Mouse (Mus musculus) liver, embryonic 15.5 days (tissue): ENCODE results near the gene 1700012P22Rik. TPM values are rescaled to one million over a fixed set of nuclear protein-coding genes. Genes with fewer than 3 reads are reported as not detected.

Experiments
- ATAC-seq: fragments of 200-750 bp; cut with Nextera tagmentation; 2 replicates; pipeline ENCODE4 v1.8.0; 2017; ENCODE audit warnings: moderate number of reproducible peaks, mild to moderate bottlenecking, moderate library complexity; ENCODE audit not compliant: insufficient read depth
- H3K27ac ChIP-seq: fragments of 300-500 bp; sonication (generic); replicated peaks from 2 replicates; pipeline ENCODE4 v1.5.1; 2015; ENCODE audit warnings: mild to moderate bottlenecking, inconsistent platforms
- H3K27me3 ChIP-seq: fragments of 300-500 bp; sonication (generic); 2 replicates; pipeline ENCODE4 v1.6.1; 2015; ENCODE audit warnings: mild to moderate bottlenecking, inconsistent platforms
- H3K36me3 ChIP-seq: fragments of 300-500 bp; sonication (generic); replicated peaks from 2 replicates; pipeline ENCODE4 v1.6.1; 2015; ENCODE audit warnings: moderate library complexity, mild to moderate bottlenecking, inconsistent platforms
- H3K4me1 ChIP-seq: fragments of 300-500 bp; sonication (generic); replicated peaks from 2 replicates; pipeline ENCODE4 v1.6.1; 2015; ENCODE audit warnings: inconsistent platforms
- H3K4me2 ChIP-seq: fragments of 300-500 bp; sonication (generic); 2 replicates; pipeline ENCODE4 v1.6.1; 2015; ENCODE audit warnings: moderate library complexity, mild to moderate bottlenecking, inconsistent platforms
- H3K4me3 ChIP-seq: fragments of 300-500 bp; sonication (generic); replicated peaks from 2 replicates; pipeline ENCODE4 v1.5.1; 2015; ENCODE audit warnings: mild to moderate bottlenecking, inconsistent platforms
- H3K9ac ChIP-seq: fragments of 300-500 bp; sonication (generic); 2 replicates; pipeline ENCODE4 v1.6.1; 2015; ENCODE audit warnings: moderate library complexity, mild to moderate bottlenecking, inconsistent platforms
- H3K9me3 ChIP-seq: fragments of 300-500 bp; sonication (generic); replicated peaks from 2 replicates; pipeline ENCODE4 v1.6.1; 2016; ENCODE audit warnings: inconsistent platforms
- WGBS: fragments of 180-500 bp; shearing (Covaris S2); methylation state at CpG from one replicate; pipeline ENCODE4 v1.1.7; 2015; ENCODE audit warnings: mixed read lengths; ENCODE audit not compliant: insufficient replicate concordance; 5-methylcytosine and 5-hydroxymethylcytosine counted together
- polyA plus RNA-seq: library from polyadenylated mRNA; unstranded; fragments of >200 nt; fragmentation: Nextera tagmentation; extraction: Ambion mirVana; gene quantifications from 2 replicates; pipeline ENCODE4 v1.2.1, GENCODE M21; 2015

1700012P22Rik gene
- polyA plus RNA-seq, result not detected in 2 replicates

DNA sequence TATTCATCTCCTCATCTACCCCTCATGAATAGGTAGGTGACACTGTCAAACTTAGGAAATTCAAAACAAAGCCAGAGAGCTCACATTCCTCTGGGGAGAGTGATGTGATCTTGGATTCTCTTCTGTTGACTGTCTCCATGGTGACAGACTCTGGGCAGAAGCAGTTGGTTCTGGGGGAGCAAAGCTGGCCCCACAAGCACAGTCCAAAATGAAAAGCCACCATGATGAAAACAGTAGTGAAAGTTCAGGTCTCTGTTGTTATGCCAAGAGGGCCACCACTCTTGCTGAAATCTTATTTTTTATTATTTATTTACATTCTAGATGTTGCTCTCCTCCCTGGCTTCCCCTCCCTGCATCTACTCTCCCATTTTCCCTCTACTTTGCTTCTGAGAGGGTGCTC is at the start of gene 1700012P22Rik:
Gene 1700012P22Rik, minus strand, starts transcription at position 101 of the 400 bp plus-strand sequence.
- Histone ChIP-seq H3K36me3 (no peaks in the 10 kb centered on the region), H3K4me3 (no peak within 1 kb of the TSS), H3K9me3 (no peaks in the 10 kb centered on the region), H3K4me2 (no peak within 1 kb of the TSS), H3K9ac (no peak within 1 kb of the TSS), H3K27ac (no peak within 1 kb of the TSS), H3K4me1 (no peaks in the 10 kb centered on the region), H3K27me3 (no peaks in the 10 kb centered on the region)
- no peak for ATAC-seq

GRCm38 (mm10) chr4:144468091-144468490 is 29.5 kb upstream of the 1700012P22Rik start:
- Histone ChIP-seq H3K9me3 (no peaks in the 10 kb centered on the region; the same call in 1 of the 2 replicates), H3K27ac (no peak overlapping the region), H3K27me3 (no peaks in the 10 kb centered on the region), H3K4me3 (no peak overlapping the region), H3K9ac (no peak overlapping the region), H3K36me3 (no peaks in the 10 kb centered on the region), H3K4me2 (no peak overlapping the region), H3K4me1 (no peaks in the 10 kb centered on the region)
- WGBS, result 50% methylated on average over 1 of the region's 1 CpGs
- no peak for ATAC-seq

DNA sequence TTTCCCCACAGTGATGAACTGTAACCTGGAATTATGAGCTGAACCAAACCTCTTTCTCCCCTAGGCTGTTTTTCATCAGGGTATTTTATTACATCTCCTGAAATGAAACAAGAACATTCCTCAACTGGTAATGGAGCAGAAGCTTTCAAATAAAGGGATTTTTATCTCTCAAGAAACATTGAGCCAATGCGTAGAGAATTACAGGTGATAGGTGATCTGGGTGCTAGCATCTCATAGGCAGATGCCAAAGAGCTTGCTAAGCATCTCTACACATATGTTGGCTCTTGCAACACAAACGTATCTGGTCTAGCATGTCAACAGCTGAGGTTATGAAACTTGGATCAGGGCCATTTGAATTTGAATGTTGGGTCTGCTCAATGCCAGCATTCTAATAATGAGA is 26.6 kb upstream of the 1700012P22Rik start:
- ATAC-seq, result no peak

DNA sequence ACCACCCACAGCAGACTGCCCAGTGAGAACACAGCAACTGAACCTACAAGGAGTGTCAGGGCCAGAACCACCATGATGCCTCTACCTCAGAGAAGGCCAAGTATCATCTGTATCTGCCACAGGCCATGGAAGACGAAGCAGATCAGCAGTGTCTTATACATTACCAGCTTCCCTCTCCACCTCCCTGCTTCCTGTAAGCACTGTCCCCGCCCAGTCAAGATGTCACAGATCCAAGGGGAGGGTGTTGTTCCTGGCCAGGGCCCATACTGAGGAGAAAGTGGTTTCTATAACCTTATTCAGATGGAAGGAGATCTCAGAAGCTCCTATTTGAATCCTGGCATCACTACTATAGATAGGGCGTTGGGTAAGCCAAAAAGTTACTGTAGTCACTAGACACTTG is 25.1 kb upstream of the 1700012P22Rik start, which contains the start of gene Aadacl3:
Gene Aadacl3, minus strand, starts transcription at position 101 of the 400 bp plus-strand sequence.
- no peak for ATAC-seq
- no peak within 1 kb of the TSS for H3K4me2 ChIP-seq

More for the DNA sequence above, 26.6 kb upstream of the 1700012P22Rik start:
- Histone ChIP-seq H3K27ac (no peak overlapping the region), H3K4me3 (no peak overlapping the region), H3K4me2 (no peak overlapping the region), H3K9ac (no peak overlapping the region), H3K36me3 (no peaks in the 10 kb centered on the region), H3K9me3 (peaks cover 2% of the 10 kb centered on the region; the same call in 1 of the 2 replicates), H3K27me3 (no peaks in the 10 kb centered on the region), H3K4me1 (no peaks in the 10 kb centered on the region)
- 48% methylated on average over 2 of the region's 2 CpGs for WGBS

GRCm38 (mm10) chr4:144453217-144453616 is 14.6 kb upstream of the 1700012P22Rik start, which contains the start of gene Gm9944:
Gene Gm9944, minus strand, starts transcription at chr4:144453317.
- 55% methylated on average over 2 of the region's 2 CpGs for WGBS
- Histone ChIP-seq H3K4me1 (no peaks in the 10 kb centered on the region), H3K4me3 (no peak within 1 kb of the TSS), H3K9me3 (no peaks in the 10 kb centered on the region), H3K27me3 (no peaks in the 10 kb centered on the region), H3K4me2 (no peak within 1 kb of the TSS), H3K27ac (no peak within 1 kb of the TSS), H3K36me3 (no peaks in the 10 kb centered on the region), H3K9ac (no peak within 1 kb of the TSS)
- ATAC-seq, result no peak

More for the DNA sequence above, 25.1 kb upstream of the 1700012P22Rik start, which contains the start of gene Aadacl3:
- Histone ChIP-seq H3K36me3 (no peaks in the 10 kb centered on the region), H3K4me3 (no peak within 1 kb of the TSS), H3K27me3 (no peaks in the 10 kb centered on the region), H3K27ac (no peak within 1 kb of the TSS), H3K9me3 (peaks cover 2% of the 10 kb centered on the region; the same call in 1 of the 2 replicates), H3K9ac (no peak within 1 kb of the TSS), H3K4me1 (no peaks in the 10 kb centered on the region)
- 38% methylated on average over 3 of the region's 3 CpGs for WGBS

- Histone ChIP-seq H3K9me3 (no peaks in the 10 kb centered on the region), H3K9ac (no peak overlapping the region), H3K27ac (no peak overlapping the region), H3K4me1 (no peaks in the 10 kb centered on the region), H3K27me3 (no peaks in the 10 kb centered on the region), H3K36me3 (no peaks in the 10 kb centered on the region), H3K4me2 (no peak overlapping the region), H3K4me3 (no peak overlapping the region)
- 50% methylated on average over 2 of the region's 2 CpGs for WGBS
- ATAC-seq, result no peak
These were observed 10.0 kb upstream of the 1700012P22Rik start for GRCm38 (mm10) chr4:144448546-144448945.

GRCm38 (mm10) chr4:144441582-144441981 is 3.0 kb upstream of the 1700012P22Rik start:
- ATAC-seq, result no peak
- H3K9me3 ChIP-seq, result no peaks in the 10 kb centered on the region
- no peak overlapping the region for H3K4me2 ChIP-seq
- WGBS, result 42% methylated on average over 1 of the region's 1 CpGs
- no peaks in the 10 kb centered on the region for H3K4me1 ChIP-seq
- no peak overlapping the region for H3K27ac ChIP-seq
- no peaks in the 10 kb centered on the region for H3K27me3 ChIP-seq
- H3K9ac ChIP-seq, result no peak overlapping the region
- no peak overlapping the region for H3K4me3 ChIP-seq
- H3K36me3 ChIP-seq, result no peaks in the 10 kb centered on the region

GRCm38 (mm10) chr4:144441095-144441494 is 2.5 kb upstream of the 1700012P22Rik start:
- no peak overlapping the region for H3K4me3 ChIP-seq
- no peak for ATAC-seq
- H3K4me1 ChIP-seq, result no peaks in the 10 kb centered on the region
- no peak overlapping the region for H3K9ac ChIP-seq
- H3K9me3 ChIP-seq, result no peaks in the 10 kb centered on the region
- no peak overlapping the region for H3K4me2 ChIP-seq
- WGBS, result 69% methylated on average over 4 of the region's 4 CpGs
- no peak overlapping the region for H3K27ac ChIP-seq
- H3K36me3 ChIP-seq, result no peaks in the 10 kb centered on the region
- H3K27me3 ChIP-seq, result no peaks in the 10 kb centered on the region

GRCm38 (mm10) chr4:144433216-144433615 is 5.4 kb downstream of the 1700012P22Rik start:
- no peak overlapping the region for H3K9ac ChIP-seq
- H3K9me3 ChIP-seq, result no peaks in the 10 kb centered on the region
- H3K4me2 ChIP-seq, result no peak overlapping the region
- H3K27ac ChIP-seq, result no peak overlapping the region
- no peaks in the 10 kb centered on the region for H3K27me3 ChIP-seq
- H3K4me1 ChIP-seq, result no peaks in the 10 kb centered on the region
- no peak for ATAC-seq
- no peak overlapping the region for H3K4me3 ChIP-seq
- no peaks in the 10 kb centered on the region for H3K36me3 ChIP-seq
- WGBS, result 61% methylated on average over 5 of the region's 5 CpGs

DNA sequence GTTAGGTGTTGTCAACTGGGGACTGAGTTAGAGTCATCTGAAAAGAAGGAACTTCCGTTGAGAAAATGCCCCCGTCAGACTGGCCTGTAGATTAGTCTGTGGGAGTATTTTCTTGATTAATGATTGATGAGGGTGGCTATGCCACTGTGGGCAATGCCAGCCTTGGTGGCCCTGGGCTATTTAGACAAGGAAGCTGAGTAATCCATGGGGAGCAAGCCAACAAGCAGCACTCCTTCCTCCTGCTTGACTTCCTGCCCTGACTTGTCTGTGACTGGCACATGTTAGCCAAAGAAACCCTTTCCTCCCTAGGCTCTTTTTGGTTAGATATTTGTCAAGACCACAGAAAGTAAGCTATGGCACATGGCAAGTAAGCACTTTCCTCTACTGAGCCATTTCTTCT is 7.8 kb downstream of the 1700012P22Rik start:
- H3K27me3 ChIP-seq, result no peaks in the 10 kb centered on the region
- H3K4me1 ChIP-seq, result no peaks in the 10 kb centered on the region
- no peak overlapping the region for H3K4me3 ChIP-seq
- 49% methylated on average over 2 of the region's 2 CpGs for WGBS
- no peaks in the 10 kb centered on the region for H3K36me3 ChIP-seq
- H3K9me3 ChIP-seq, result no peaks in the 10 kb centered on the region; the same call in 1 of the 2 replicates
- no peak for ATAC-seq
- no peak overlapping the region for H3K9ac ChIP-seq
- H3K4me2 ChIP-seq, result no peak overlapping the region
- no peak overlapping the region for H3K27ac ChIP-seq

DNA sequence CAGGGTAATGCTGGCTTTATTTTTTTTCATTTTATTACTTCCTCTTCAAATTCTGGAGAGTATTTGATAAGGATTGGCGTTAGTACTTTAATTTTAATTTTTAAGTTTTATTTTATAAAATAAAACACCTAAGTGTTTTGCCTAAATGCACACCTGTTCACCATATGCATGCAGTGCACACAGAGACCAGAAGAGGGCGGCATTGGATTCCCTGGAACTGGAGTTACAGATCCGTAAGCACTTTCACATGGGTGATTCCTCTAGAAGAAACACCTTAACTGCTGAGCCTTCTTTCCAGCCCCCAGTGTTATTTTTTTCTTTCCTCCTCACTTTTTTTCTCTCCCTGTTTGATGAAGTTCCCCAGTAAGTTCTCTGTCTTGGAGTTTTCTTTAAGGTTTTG is 9.7 kb downstream of the 1700012P22Rik start:
- H3K27ac ChIP-seq, result no peak overlapping the region
- no peak for ATAC-seq
- H3K27me3 ChIP-seq, result no peaks in the 10 kb centered on the region
- 15% methylated on average over 3 of the region's 3 CpGs for WGBS
- no peak overlapping the region for H3K4me3 ChIP-seq
- H3K9me3 ChIP-seq, result no peaks in the 10 kb centered on the region; the same call in 1 of the 2 replicates
- no peaks in the 10 kb centered on the region for H3K36me3 ChIP-seq
- H3K4me2 ChIP-seq, result no peak overlapping the region
- no peak overlapping the region for H3K9ac ChIP-seq
- H3K4me1 ChIP-seq, result no peaks in the 10 kb centered on the region

- H3K4me1 ChIP-seq, result no peaks in the 10 kb centered on the region
- no peaks in the 10 kb centered on the region; the same call in 1 of the 2 replicates for H3K9me3 ChIP-seq
- 42% methylated on average over 5 of the region's 5 CpGs for WGBS
- H3K27ac ChIP-seq, result no peak overlapping the region
- no peak for ATAC-seq
- no peak overlapping the region for H3K4me2 ChIP-seq
- no peak overlapping the region for H3K9ac ChIP-seq
- no peaks in the 10 kb centered on the region for H3K36me3 ChIP-seq
- H3K4me3 ChIP-seq, result no peak overlapping the region
- no peaks in the 10 kb centered on the region for H3K27me3 ChIP-seq
These were observed 14.0 kb downstream of the 1700012P22Rik start for GRCm38 (mm10) chr4:144424590-144424989.
